Mouse (Mus musculus): ENCODE data around the gene Tmpo. TPM values are rescaled to one million over a fixed set of nuclear protein-coding genes. Genes with fewer than 3 reads are reported as not detected.

The Tmpo gene
- polyA plus RNA-seq, 1 experiment from 2014 or later, result 438 TPM

DNA sequence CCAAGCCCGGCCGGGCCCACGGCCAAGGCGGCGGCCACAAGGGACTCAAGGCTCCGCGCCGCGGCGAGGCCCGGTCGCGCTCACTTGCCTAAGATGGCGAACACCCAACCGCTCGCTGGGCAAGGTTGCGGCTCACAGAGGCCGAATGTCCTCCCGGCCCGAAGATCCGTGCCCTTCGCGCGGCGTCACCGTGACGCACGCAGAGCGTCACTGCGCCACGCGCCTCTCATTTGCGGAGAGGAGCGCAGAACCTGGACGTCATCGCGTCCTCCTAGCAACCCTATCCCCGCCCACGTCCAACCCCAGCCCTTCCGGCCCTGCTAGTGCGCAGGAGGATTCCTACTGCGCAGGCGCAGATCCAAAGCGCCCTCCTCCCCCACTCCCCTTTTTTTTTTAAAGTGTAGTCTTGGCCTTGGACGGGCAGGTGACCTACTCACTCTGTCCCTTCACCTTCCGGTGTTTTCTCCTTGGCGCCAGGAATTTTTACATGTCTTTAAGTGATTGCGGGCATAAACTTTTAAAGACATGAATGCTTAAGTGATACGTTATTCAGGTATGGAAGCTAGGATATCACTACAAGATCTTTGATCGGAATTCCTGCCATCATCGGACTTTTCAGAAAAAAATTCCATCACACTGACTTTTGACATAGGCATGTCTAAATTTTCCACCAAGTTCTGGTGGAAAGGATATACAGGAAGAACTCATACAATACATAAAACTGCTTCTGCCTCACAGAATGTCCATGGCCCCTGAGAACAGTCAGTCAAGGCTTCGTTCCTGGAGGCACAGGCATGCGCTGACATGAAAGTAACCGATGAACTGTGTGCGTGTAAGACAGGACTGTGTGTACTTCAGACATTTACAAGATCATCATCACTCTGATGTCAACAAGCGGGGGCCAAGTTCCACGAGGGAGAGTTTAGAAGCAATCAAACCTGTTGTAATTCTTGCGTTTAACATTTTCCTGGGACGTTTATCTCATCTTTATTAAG, 57.0 kb downstream of the Tmpo start, which contains the start of gene Slc25a3:
Gene Slc25a3 (minus strand): TSS at position 232 of the 995 bp plus-strand sequence.
- peaks cover 26% of the 10 kb centered on the region for H3K36me3 ChIP-seq (replicated peaks)
- H3K27ac ChIP-seq, result peak within 1 kb of the TSS; percentile 89
- H3K4me3 ChIP-seq (replicated peaks), result peak within 1 kb of the TSS; percentile 99
- no peaks in the 10 kb centered on the region for H3K9me3 ChIP-seq
- peak within 1 kb of the TSS; percentile 95 for H3K4me2 ChIP-seq
- WGBS, result 14% methylated on average over 59 of the region's 59 CpGs
- peak within 1 kb of the TSS; percentile 97 for H3K9ac ChIP-seq
- H3K27me3 ChIP-seq, result no peaks in the 10 kb centered on the region
- ATAC-seq (ENCODE audit: low FRiP score), result peak; percentile 100
- H3K4me1 ChIP-seq, result peaks cover 18% of the 10 kb centered on the region

DNA sequence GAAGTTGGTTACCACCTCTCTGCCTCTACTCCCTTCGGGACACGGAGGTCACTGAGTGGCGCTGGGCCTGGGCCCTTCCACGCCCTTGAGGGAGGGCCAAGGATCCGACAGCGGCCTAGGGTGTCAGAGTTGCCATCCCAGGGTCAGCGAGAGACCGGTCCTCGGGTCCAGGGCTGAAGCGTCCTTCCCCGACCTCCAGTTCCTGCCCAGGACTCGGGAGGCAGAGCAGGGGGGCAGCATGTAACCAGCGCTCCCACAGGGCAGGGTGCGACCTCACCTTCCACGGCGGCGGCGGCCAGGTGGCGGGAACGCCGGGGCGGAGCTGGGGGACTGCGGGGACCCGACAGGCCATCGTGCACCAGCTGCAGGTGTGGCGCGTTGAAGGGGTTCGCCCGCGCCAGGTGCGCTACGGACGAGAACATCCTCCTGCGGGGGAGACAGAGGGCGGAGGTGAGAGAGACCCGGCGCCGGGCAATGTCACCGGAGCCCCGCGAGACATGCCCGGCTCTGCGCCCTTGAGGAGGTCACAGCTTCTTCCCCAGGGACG, 57.8 kb downstream of the Tmpo start:
- Histone ChIP-seq H3K4me1 (peaks cover 18% of the 10 kb centered on the region), H3K9me3 (no peaks in the 10 kb centered on the region), H3K27ac (peak overlapping the region; percentile 89), H3K4me2 (peak overlapping the region; percentile 95), H3K4me3 (replicated peaks) (peak overlapping the region; percentile 99), H3K9ac (peak overlapping the region; percentile 97), H3K27me3 (no peaks in the 10 kb centered on the region), H3K36me3 (replicated peaks) (peaks cover 34% of the 10 kb centered on the region)
- WGBS, result under 1% methylated on average over 44 of the region's 44 CpGs
- ATAC-seq (ENCODE audit: low FRiP score), result peak; percentile 55

DNA sequence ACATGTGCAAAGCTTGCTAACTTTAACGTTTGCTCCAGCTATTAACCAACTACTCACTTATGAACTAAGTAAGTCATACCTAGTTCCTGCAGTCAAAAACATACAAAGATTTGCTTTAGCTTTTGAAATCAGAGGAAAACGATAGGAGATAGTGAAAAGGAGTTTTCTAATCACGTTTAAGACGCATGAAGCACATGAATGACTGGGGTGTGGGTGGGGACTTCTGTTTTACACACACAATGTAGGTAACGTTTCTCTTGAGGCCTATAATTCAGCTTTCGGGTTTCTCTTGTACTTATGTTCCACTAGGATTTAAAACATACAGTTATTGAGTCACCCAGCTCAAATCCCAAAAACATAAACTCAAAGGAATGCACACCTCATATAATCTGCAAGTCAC, 58.5 kb downstream of the Tmpo start:
- Histone ChIP-seq H3K4me1 (peaks cover 18% of the 10 kb centered on the region), H3K27ac (no peak overlapping the region), H3K4me2 (peak overlapping the region; percentile 95), H3K36me3 (replicated peaks) (peaks cover 41% of the 10 kb centered on the region), H3K9ac (peak overlapping the region; percentile 97), H3K4me3 (replicated peaks) (peak overlapping the region; percentile 99), H3K27me3 (no peaks in the 10 kb centered on the region), H3K9me3 (no peaks in the 10 kb centered on the region)
- WGBS, result 35% methylated on average over 6 of the region's 6 CpGs
- ATAC-seq (ENCODE audit: low FRiP score), result no peak

DNA sequence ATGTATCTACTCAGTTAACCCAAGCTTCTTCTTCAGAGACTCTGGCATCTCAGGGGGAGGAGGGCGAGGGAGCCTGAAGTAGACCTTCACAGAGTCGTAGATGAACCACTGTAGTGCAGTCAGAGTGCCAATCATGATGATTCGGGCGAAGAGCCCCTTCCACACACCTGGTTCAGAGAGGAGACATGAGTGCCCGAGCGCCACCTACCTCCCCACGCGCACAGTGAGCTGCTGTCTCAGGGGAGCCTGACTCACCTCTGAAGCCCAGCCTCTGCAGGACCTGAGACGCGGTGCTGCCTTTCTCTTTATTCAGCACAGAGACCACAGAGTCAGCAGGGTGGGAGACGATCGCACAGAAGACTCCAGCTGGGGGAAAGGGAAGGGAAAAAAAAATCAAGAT, 64.2 kb downstream of the Tmpo start:
- H3K27me3 ChIP-seq, result no peaks in the 10 kb centered on the region
- H3K9me3 ChIP-seq, result no peaks in the 10 kb centered on the region
- H3K4me2 ChIP-seq, result no peak overlapping the region
- peaks cover 90% of the 10 kb centered on the region for H3K36me3 ChIP-seq (replicated peaks)
- peaks cover 6% of the 10 kb centered on the region for H3K4me1 ChIP-seq
- no peak for ATAC-seq (ENCODE audit: low FRiP score)
- 96% methylated on average over 12 of the region's 12 CpGs for WGBS
- no peak overlapping the region for H3K4me3 ChIP-seq (replicated peaks)
- no peak overlapping the region for H3K9ac ChIP-seq
- no peak overlapping the region for H3K27ac ChIP-seq

DNA sequence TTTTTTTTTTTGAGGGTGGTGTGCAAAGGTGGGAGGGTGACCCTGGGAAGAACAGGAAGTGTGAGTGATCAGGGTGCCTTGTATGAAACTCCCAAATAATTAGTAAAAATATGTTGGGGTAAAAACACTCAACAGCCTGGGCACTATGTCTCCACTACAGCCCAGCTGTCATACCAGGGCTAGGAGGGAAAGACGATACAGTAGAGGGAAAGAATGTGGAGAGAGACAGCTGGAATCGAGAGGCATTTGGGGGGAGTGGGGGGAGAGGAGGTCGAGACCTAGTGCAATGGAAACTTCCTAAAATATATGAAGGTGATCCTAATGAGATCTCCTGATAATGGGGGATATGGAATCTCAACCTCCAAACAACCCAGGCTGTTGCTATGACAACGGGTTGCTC, 71.3 kb downstream of the Tmpo start:
- Histone ChIP-seq H3K4me1 (no peaks in the 10 kb centered on the region), H3K27ac (no peak overlapping the region), H3K4me3 (replicated peaks) (no peak overlapping the region), H3K27me3 (no peaks in the 10 kb centered on the region), H3K36me3 (replicated peaks) (peaks cover 26% of the 10 kb centered on the region), H3K4me2 (no peak overlapping the region), H3K9ac (no peak overlapping the region), H3K9me3 (no peaks in the 10 kb centered on the region)
- no peak for ATAC-seq (ENCODE audit: low FRiP score)
- WGBS, result 75% methylated on average over 4 of the region's 4 CpGs

DNA sequence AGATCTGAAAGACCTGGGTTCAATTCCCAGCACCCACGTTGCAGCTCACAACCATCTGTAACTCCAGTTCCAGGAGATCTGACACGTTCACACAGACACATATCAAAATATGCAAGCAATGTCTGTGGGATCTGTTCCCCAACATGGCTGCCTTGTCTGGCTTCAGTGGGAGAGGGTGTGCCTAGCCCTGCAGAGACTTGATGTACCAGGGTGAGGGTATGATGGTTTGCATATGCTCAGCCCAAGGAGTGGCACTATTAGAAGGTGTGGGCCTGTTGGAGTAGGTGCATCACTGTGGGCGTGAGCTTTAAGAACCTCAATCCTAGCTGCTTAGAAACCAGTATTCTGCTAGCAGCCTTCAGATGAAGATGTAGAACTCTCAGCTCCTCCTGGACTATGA, 75.1 kb downstream of the Tmpo start:
- H3K36me3 ChIP-seq (replicated peaks), result no peaks in the 10 kb centered on the region

DNA sequence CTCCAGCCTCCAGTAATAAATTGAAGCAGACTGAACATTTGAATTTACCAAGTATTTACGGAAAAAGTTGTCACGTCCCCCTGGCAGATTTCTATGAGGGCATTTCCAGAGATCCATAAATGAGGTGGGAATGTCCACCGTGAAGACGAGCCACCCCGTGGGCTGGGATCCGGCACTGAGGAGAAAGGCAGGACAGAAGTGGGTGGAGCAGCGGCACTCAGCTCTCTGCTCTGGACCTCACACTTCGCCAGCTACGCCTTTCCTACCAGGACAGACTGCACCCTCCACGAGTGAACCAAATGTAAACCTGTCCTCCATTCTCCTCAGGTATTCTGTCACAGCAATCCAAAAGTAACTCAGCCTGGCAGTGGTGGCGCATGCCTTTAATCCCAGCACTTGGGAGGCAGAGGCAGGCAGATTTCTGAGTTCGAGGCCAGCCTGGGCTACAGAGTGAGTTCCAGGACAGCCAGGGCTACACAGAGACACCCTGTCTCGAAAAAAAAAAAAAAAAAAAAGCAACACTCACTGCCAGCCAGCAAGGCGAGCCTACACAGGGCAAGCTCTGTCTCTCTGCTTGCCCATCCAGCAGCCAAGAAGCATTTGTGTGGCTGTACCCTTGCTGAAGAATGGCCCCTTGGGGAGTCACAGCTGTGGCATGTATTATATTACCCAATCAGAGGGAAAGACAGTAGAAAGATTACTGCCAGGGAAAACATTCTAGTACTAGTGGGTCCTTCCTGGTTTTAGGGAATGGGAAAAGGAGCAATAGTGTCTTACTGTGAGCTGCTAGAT, 78.1 kb downstream of the Tmpo start:
- H3K27me3 ChIP-seq, result no peaks in the 10 kb centered on the region
- H3K4me1 ChIP-seq, result no peaks in the 10 kb centered on the region
- H3K36me3 ChIP-seq (replicated peaks), result 0 out of 2 replicates have a peak, but pooled peaks cover 1% of the 10 kb centered on the region
- no peak overlapping the region for H3K27ac ChIP-seq
- no peak overlapping the region for H3K4me3 ChIP-seq (replicated peaks)
- 92% methylated on average over 14 of the region's 14 CpGs for WGBS
- no peak overlapping the region for H3K9ac ChIP-seq
- ATAC-seq (ENCODE audit: low FRiP score), result no peak
- H3K9me3 ChIP-seq, result no peaks in the 10 kb centered on the region
- H3K4me2 ChIP-seq, result no peak overlapping the region

More for the DNA sequence above, 75.1 kb downstream of the Tmpo start:
- Histone ChIP-seq H3K9me3 (no peaks in the 10 kb centered on the region), H3K4me3 (replicated peaks) (no peak overlapping the region), H3K27me3 (no peaks in the 10 kb centered on the region), H3K4me1 (no peaks in the 10 kb centered on the region), H3K9ac (no peak overlapping the region), H3K27ac (no peak overlapping the region), H3K4me2 (no peak overlapping the region)
- ATAC-seq (ENCODE audit: low FRiP score), result no peak
- 83% methylated on average over 3 of the region's 3 CpGs for WGBS

DNA sequence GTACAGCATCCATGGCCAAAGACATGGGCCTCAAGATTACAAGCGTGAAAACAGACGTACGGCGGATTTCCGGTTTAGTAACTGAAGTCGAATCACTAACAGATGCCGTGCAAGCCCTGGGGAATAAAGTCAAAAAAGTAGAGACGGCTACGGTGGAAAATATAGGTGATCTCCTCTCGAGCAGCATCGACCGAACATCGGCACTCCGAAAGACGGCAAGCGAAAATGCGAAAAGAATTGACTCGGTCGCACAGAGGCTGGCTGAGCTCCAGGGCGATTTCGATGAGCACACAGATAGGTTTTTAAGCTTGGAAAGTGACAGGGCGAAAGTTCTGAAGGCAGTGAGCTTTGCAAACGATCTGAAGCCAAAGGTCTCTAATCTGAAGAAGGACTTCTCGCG, 79.2 kb downstream of the Tmpo start:
- Histone ChIP-seq H3K4me3 (replicated peaks) (no peak overlapping the region), H3K4me1 (no peaks in the 10 kb centered on the region), H3K9me3 (no peaks in the 10 kb centered on the region), H3K9ac (no peak overlapping the region), H3K27me3 (no peaks in the 10 kb centered on the region), H3K4me2 (no peak overlapping the region), H3K36me3 (replicated peaks) (0 out of 2 replicates have a peak, but pooled peaks cover 2% of the 10 kb centered on the region), H3K27ac (no peak overlapping the region)
- ATAC-seq (ENCODE audit: low FRiP score), result no peak
- WGBS, result 93% methylated on average over 25 of the region's 25 CpGs

DNA sequence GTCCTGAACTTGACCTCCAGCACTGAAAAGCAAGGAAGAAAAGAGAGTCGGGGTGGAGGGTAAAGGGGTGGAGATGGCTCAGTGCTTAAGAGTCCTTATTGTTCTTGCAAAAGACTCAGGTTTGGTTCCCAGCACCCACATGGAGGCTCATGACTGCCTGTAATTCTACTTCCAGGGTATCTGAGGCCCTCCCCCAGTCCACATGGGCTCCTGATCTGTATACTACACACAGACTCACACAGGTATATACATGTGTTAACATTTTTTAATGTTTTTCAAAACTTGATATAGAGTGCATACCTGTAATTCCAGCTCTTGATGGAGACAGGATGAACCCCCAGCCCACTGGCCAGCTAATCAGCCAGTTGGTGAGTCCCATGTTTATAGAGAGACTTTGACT, 81.0 kb downstream of the Tmpo start:
- Histone ChIP-seq H3K4me1 (no peaks in the 10 kb centered on the region), H3K27me3 (no peaks in the 10 kb centered on the region), H3K9me3 (no peaks in the 10 kb centered on the region), H3K36me3 (replicated peaks) (0 out of 2 replicates have a peak, but pooled peaks cover 2% of the 10 kb centered on the region), H3K4me3 (replicated peaks) (no peak overlapping the region), H3K9ac (no peak overlapping the region), H3K4me2 (no peak overlapping the region), H3K27ac (no peak overlapping the region)
- ATAC-seq (ENCODE audit: low FRiP score), result no peak
- WGBS, result 58% methylated on average over 1 of the region's 1 CpGs

DNA sequence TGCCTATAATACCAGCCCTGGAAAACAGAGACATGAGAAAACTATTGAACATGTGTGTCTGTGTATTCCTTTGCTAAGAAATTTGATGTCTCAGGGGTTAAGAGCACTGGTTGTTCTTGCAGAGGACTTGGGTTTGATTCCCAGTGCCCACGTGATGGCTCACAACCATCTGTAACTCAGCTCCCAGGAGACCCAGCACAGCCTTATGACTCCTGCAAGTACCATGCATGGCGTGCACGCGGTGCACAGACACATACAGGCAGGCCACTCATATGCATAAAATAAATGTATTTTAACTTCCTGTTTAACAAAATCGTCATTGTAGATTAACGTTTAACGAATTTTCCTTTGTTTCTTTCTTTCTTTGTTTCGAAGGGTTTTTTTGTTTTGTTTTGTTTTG, 83.1 kb downstream of the Tmpo start:
- ATAC-seq (ENCODE audit: low FRiP score), result no peak
- Histone ChIP-seq H3K9ac (no peak overlapping the region), H3K36me3 (replicated peaks) (0 out of 2 replicates have a peak, but pooled peaks cover 7% of the 10 kb centered on the region), H3K4me2 (no peak overlapping the region), H3K27ac (no peak overlapping the region), H3K4me1 (no peaks in the 10 kb centered on the region), H3K9me3 (no peaks in the 10 kb centered on the region), H3K4me3 (replicated peaks) (no peak overlapping the region), H3K27me3 (no peaks in the 10 kb centered on the region)
- WGBS, result 92% methylated on average over 8 of the region's 8 CpGs
